Mouse (Mus musculus): ENCODE measurements around the gene Myrfl.

DNA sequence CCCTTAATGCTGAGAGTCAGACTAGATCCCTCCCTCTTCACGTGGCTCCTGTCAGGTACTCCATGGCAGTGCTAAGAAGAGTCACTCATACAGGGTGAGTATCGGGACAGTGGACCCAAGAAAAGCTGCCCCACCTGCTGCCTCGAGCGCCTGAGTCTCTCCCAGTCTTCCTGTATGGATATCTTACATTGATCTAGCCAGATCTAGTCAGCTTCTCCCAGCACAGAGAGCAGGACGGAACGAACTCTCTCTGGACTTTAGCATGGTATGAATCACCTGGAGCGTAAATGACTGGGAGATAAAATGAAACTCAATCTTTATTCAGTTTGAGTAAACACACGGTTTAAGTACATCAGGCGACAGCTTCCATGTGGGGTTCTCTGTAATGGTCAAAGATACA lies 22.2 kb downstream of the Myrfl start:
- no peak for TF ChIP-seq CTCF (IDR thresholded peaks at IDR 0.05; ENCODE audit: control insufficient read depth, insufficient read depth, insufficient read length)
- no peak for TF ChIP-seq CEBPB (IDR thresholded peaks at IDR 0.05; ENCODE audit: low read depth)

Measured in C2C12 (cell line).